8 mouse cellular contexts compared by ENCODE assay signal in genomic region chr1:180568761-180569452, GRCm38 (mm10). TPM values are rescaled to one million over a fixed set of nuclear protein-coding genes. Genes with fewer than 3 reads are reported as not detected.
DNase-seq lines count a peak whose midpoint lies in the region; ATAC-seq lines count a peak whose summit lies in the region.

Parp1 (plus strand) TSS chr1:180568924.

- peak within 1 kb of the TSS; percentile 89 for H3K27ac ChIP-seq in hindbrain, embryonic 15.5 days (replicated peaks)

- H3K4me1 ChIP-seq in hindbrain, embryonic 15.5 days (replicated peaks), result peaks cover 32% of the 10 kb centered on the region

- WGBS in hindbrain, embryonic 15.5 days, result under 1% methylated on average over 66 of the region's 67 CpGs

- H3K4me3 ChIP-seq in hindbrain, embryonic 15.5 days, result peak within 1 kb of the TSS; percentile 92

- no peaks in the 10 kb centered on the region for H3K9me3 ChIP-seq in hindbrain, embryonic 15.5 days

- peak; percentile 96 for DNase-seq in R1 (ENCODE audit: low read depth, low spot score)
- DNase-seq in cerebellum, postnatal 25 days, result peak; percentile 97 to 98
- peak; percentile 93 to 95 for DNase-seq in frontal cortex, postnatal 36 days (ENCODE audit: low spot score in 2 of 2)
- peak; percentile 92 for DNase-seq in left cerebral cortex, adult 11 months (ENCODE audit: low spot score)
- DNase-seq in lung, postnatal 4 days, result peak; percentile 96 to 97
- peak; percentile 88 for DNase-seq in retina, postnatal 7 days (ENCODE audit: low read depth, low spot score)
- peak; percentile 89 for DNase-seq in urinary bladder, adult 2 months (ENCODE audit: low spot score)

- H3K9ac ChIP-seq in hindbrain, embryonic 15.5 days, result peak within 1 kb of the TSS; percentile 98

- H3K27me3 ChIP-seq in hindbrain, embryonic 15.5 days, result no peaks in the 10 kb centered on the region

- H3K4me2 ChIP-seq in hindbrain, embryonic 15.5 days, result peak within 1 kb of the TSS; percentile 87

- H3K36me3 ChIP-seq in hindbrain, embryonic 15.5 days, result peaks cover 5% of the 10 kb centered on the region

- ATAC-seq in hindbrain, embryonic 15.5 days (ENCODE audit: low FRiP score, low read depth), result peak; percentile 98

RNA-seq across cellular contexts. Expression of gene Parp1, which starts in this region (rescaled TPM):
- polyA plus RNA-seq in hindbrain, embryonic 15.5 days (2015; fragmentation: Nextera tagmentation; extraction: Ambion mirVana), result 92.7 and 93.5 TPM in 2 replicates
- polyA plus RNA-seq in urinary bladder, adult 2 months (2012; rRNA removed), result 43.7 and 45.7 TPM in 2 replicates

Comparison
In these comparisons a context has a peak if more than half of its experiments do, and no peak if none do; other contexts are left out.
1. Peak in every context shown above with its lines: DNase-seq, ATAC-seq, H3K4me3 ChIP-seq and H3K27ac ChIP-seq.